Comparison of ENCODE assay signal across 21 mouse cellular contexts in genomic region chr8:95223969-95224368, GRCm38 (mm10). TPM values are rescaled to one million over a fixed set of nuclear protein-coding genes. Genes with fewer than 3 reads are reported as not detected.
DNase-seq lines count a peak whose midpoint lies in the region; ATAC-seq lines count a peak whose summit lies in the region.
"Had no signal": no experiment of that assay in that cellular context is flagged by ENCODE, and none has a peak within 500 bp of the region (broad histone marks: within the 10 kb centered on the region; RNA-seq: fewer than 3 reads in every experiment).

No protein-coding gene starts in this region.

- H3K4me3 ChIP-seq in midbrain, embryonic 11.5 days (ENCODE audit: low read depth, low read length), result no peak overlapping the region
- H3K4me3 ChIP-seq in midbrain, embryonic 10.5 days, result no peak overlapping the region
- H3K4me3 ChIP-seq: embryonic facial prominence, embryonic 10.5 days; embryonic facial prominence, embryonic 12.5 days; forebrain, embryonic 13.5 days; forebrain, embryonic 15.5 days had no signal

- H3K9ac ChIP-seq in midbrain, embryonic 11.5 days (ENCODE audit: low read length), result no peak overlapping the region
- H3K9ac ChIP-seq: embryonic facial prominence, embryonic 12.5 days; forebrain, embryonic 13.5 days; forebrain, embryonic 15.5 days; forebrain, postnatal 0 days had no signal

- no peaks in the 10 kb centered on the region for H3K36me3 ChIP-seq in midbrain, embryonic 11.5 days (ENCODE audit: control insufficient read depth, insufficient read depth, low read length)
- H3K36me3 ChIP-seq in midbrain, embryonic 10.5 days, result no peaks in the 10 kb centered on the region
- H3K36me3 ChIP-seq: embryonic facial prominence, embryonic 10.5 days; embryonic facial prominence, embryonic 12.5 days; forebrain, embryonic 15.5 days; G1E had no signal

- H3K27me3 ChIP-seq in midbrain, embryonic 11.5 days (ENCODE audit: control insufficient read depth, insufficient read depth, low read length), result no peaks in the 10 kb centered on the region
- no peaks in the 10 kb centered on the region for H3K27me3 ChIP-seq in midbrain, embryonic 10.5 days (ENCODE audit: low read depth, poor library complexity, severe bottlenecking)
- H3K27me3 ChIP-seq: embryonic facial prominence, embryonic 12.5 days; forebrain, embryonic 13.5 days; forebrain, embryonic 15.5 days had no signal

- 92% methylated on average over 5 of the region's 5 CpGs for WGBS in midbrain, embryonic 11.5 days
- 92% methylated on average over 5 of the region's 5 CpGs for WGBS in midbrain, embryonic 10.5 days

- no peaks in the 10 kb centered on the region for H3K4me1 ChIP-seq in midbrain, embryonic 11.5 days (ENCODE audit: control insufficient read depth, insufficient read depth, low read length)
- peaks cover 5% of the 10 kb centered on the region; the same call in 1 of the 2 replicates for H3K4me1 ChIP-seq in midbrain, embryonic 10.5 days
- H3K4me1 ChIP-seq: forebrain, embryonic 13.5 days had no signal

- H3K4me2 ChIP-seq in midbrain, embryonic 11.5 days, result no peak overlapping the region
- H3K4me2 ChIP-seq: embryonic facial prominence, embryonic 12.5 days; forebrain, embryonic 13.5 days; forebrain, embryonic 15.5 days had no signal

- DNase-seq in midbrain, embryonic 11.5 days (ENCODE audit: low spot score, missing footprints), result peak; percentile 56
- no peak for DNase-seq in midbrain, embryonic 10.5 days (ENCODE audit: low spot score)
- DNase-seq in lung, adult 18-20 months, result no peak
- DNase-seq in adrenal gland, adult 2 months, result no peak
- DNase-seq: adrenal gland, postnatal 10 days; adrenal gland, postnatal 25 days; B cell, adult 2 months; cerebellum, adult 11 months; cerebellum, adult 18-20 months; cerebellum, adult 8-10 months; cerebellum, adult 9-11 months; cerebellum, postnatal 14 days; cerebellum, postnatal 36 days; forebrain, postnatal 0 days had no signal

- H3K9me3 ChIP-seq in midbrain, embryonic 11.5 days (ENCODE audit: control insufficient read depth, low read length), result no peaks in the 10 kb centered on the region
- H3K9me3 ChIP-seq in midbrain, embryonic 10.5 days (replicated peaks), result no peaks in the 10 kb centered on the region
- H3K9me3 ChIP-seq: embryonic facial prominence, embryonic 10.5 days; embryonic facial prominence, embryonic 12.5 days; forebrain, embryonic 13.5 days; forebrain, embryonic 15.5 days; G1E had no signal

- no peak for ATAC-seq in midbrain, embryonic 11.5 days (ENCODE audit: low FRiP score)
- ATAC-seq in megakaryocyte progenitor cell, adult 5-6 weeks (replicated peaks; ENCODE audit: poor library complexity), result peak; percentile 81
- ATAC-seq: CD4-positive, CD25-positive, alpha-beta regulatory T cell, adult 4 months; forebrain, embryonic 13.5 days; forebrain, embryonic 15.5 days; forebrain, postnatal 0 days had no signal

- no peak overlapping the region for H3K27ac ChIP-seq in midbrain, embryonic 11.5 days (ENCODE audit: low read depth, low read length)
- H3K27ac ChIP-seq in midbrain, embryonic 10.5 days (replicated peaks), result no peak overlapping the region
- H3K27ac ChIP-seq: embryonic facial prominence, embryonic 10.5 days; embryonic facial prominence, embryonic 12.5 days; forebrain, embryonic 13.5 days; forebrain, embryonic 15.5 days had no signal

RNA-seq across cellular contexts. Expression of gene Kifc3, which starts 21.4 kb away (rescaled TPM):
- 2.3 and 3.6 TPM in 2 replicates for polyA plus RNA-seq in midbrain, embryonic 11.5 days (2014; fragmentation: Nextera tagmentation; extraction: Ambion mirVana)
- polyA plus RNA-seq in midbrain, embryonic 10.5 days (2016; fragmentation: Nextera tagmentation; extraction: Ambion mirVana), result 4.1 and 5.2 TPM in 2 replicates
- 0.73 and 0.99 TPM in 2 replicates for total RNA-seq in megakaryocyte progenitor cell, adult 5-6 weeks (2015)
- total RNA-seq in megakaryocyte progenitor cell, adult 5-6 weeks (2017), result 0.68 and 1.4 TPM in 2 replicates
- 100 to 1,000 TPM; 134 to 144 TPM for total RNA-seq in adrenal gland, adult 2 months (2021)
- polyA plus RNA-seq in adrenal gland, adult 2 months (2012; rRNA removed), result 268 and 330 TPM in 2 replicates
- polyA plus RNA-seq: CD4-positive, CD25-positive, alpha-beta regulatory T cell, adult 4 months; G1E had no signal

Comparison
In these comparisons a context has a peak if more than half of its experiments do, and no peak if none do; other contexts are left out.
1. RNA of gene Kifc3, which starts 21.4 kb away (polyA plus RNA-seq): 268 to 330 TPM in adrenal gland, adult 2 months; 4.1 to 5.2 TPM in midbrain, embryonic 10.5 days and 2.3 to 3.6 TPM in midbrain, embryonic 11.5 days; every median in the first group is over 10 times any median in the second.